Mouse (Mus musculus) liver, embryonic 18 days (tissue): ENCODE measurements around the gene Atp5g1. TPM values are rescaled to one million over a fixed set of nuclear protein-coding genes. Genes with fewer than 3 reads are reported as not detected.

Source experiments
- polyA plus RNA-seq: library from polyadenylated mRNA; depleted of rRNA; stranded (reverse); fragments of >200 nt; gene quantifications from 2 replicates; pipeline ENCODE4 v1.2.3, GENCODE M21; 2012; rRNA removed

The Atp5g1 gene
- 340 and 367 TPM in 2 replicates for polyA plus RNA-seq

GRCm38 (mm10) chr11:96075509-96076220, at the start of gene Atp5g1:
Gene Atp5g1 (minus strand): TSS chr11:96075670.

GRCm38 (mm10) chr11:96111751-96112150, 36.3 kb upstream of the Atp5g1 start, which contains the start of gene Calcoco2:
Gene Calcoco2 (minus strand): TSS chr11:96111964.

GRCm38 (mm10) chr11:96065215-96065911, 10.1 kb downstream of the Atp5g1 start, which contains the start of gene Ube2z:
Gene Ube2z (minus strand): TSS chr11:96065388.

GRCm38 (mm10) chr11:96034596-96035052, 40.8 kb downstream of the Atp5g1 start, which contains the start of gene Snf8:
Gene Snf8 (plus strand): TSS chr11:96034885.

Other genes starting within 250 kb of the Atp5g1 start
- 16.3 and 16.7 TPM in 2 replicates for gene Gngt2, start 238.5 kb downstream of the Atp5g1 start, polyA plus RNA-seq
- 7.0 and 7.3 TPM in 2 replicates for gene Abi3, start 233.2 kb downstream of the Atp5g1 start, polyA plus RNA-seq
- 0.07 and 0.09 TPM in 2 replicates for gene B4galnt2, start 160.8 kb downstream of the Atp5g1 start, polyA plus RNA-seq
- gene Igf2bp1, start 69.7 kb downstream of the Atp5g1 start, polyA plus RNA-seq, result 1.3 and 1.6 TPM in 2 replicates
- 0.13 TPM in 1 of 2 replicates, not detected in the other for gene Gip, start 51.1 kb downstream of the Atp5g1 start, polyA plus RNA-seq
- gene Snf8, start 40.8 kb downstream of the Atp5g1 start, polyA plus RNA-seq, result 19.2 and 21.1 TPM in 2 replicates
- gene Ube2z, start 10.3 kb downstream of the Atp5g1 start, polyA plus RNA-seq, result 17.2 and 17.3 TPM in 2 replicates
- not detected in 2 replicates for gene Calcoco2, start 36.3 kb upstream of the Atp5g1 start, polyA plus RNA-seq
- gene Ttll6, start 58.1 kb upstream of the Atp5g1 start, polyA plus RNA-seq, result 0.02 TPM in 1 of 2 replicates, not detected in the other
- gene Hoxb13, start 118.6 kb upstream of the Atp5g1 start, polyA plus RNA-seq, result not detected in 2 replicates
- gene Hoxb9, start 195.8 kb upstream of the Atp5g1 start, polyA plus RNA-seq, result not detected in 2 replicates
- 0.04 and 0.05 TPM in 2 replicates for gene Hoxb8, start 206.2 kb upstream of the Atp5g1 start, polyA plus RNA-seq
- gene Hoxb7, start 211.0 kb upstream of the Atp5g1 start, polyA plus RNA-seq, result 0.07 and 0.16 TPM in 2 replicates
- 0.01 and 0.08 TPM in 2 replicates for gene Hoxb6, start 216.8 kb upstream of the Atp5g1 start, polyA plus RNA-seq
- 0.23 and 0.30 TPM in 2 replicates for gene Hoxb5, start 227.7 kb upstream of the Atp5g1 start, polyA plus RNA-seq
- gene Hoxb4, start 242.6 kb upstream of the Atp5g1 start, polyA plus RNA-seq, result 0.75 and 0.82 TPM in 2 replicates
- 0.56 and 0.65 TPM in 2 replicates for gene Hoxb3, start 247.7 kb upstream of the Atp5g1 start, polyA plus RNA-seq